Mouse (Mus musculus) telencephalon, adult 2 months (tissue): Measurements from ENCODE around the gene Arl4d.

Experiments
- DNase-seq: peaks from one replicate; pipeline ENCODE4 v3.0.0-alpha.2; 2011; ENCODE audit warnings: low read depth, low spot score

Gene Arl4d

DNA sequence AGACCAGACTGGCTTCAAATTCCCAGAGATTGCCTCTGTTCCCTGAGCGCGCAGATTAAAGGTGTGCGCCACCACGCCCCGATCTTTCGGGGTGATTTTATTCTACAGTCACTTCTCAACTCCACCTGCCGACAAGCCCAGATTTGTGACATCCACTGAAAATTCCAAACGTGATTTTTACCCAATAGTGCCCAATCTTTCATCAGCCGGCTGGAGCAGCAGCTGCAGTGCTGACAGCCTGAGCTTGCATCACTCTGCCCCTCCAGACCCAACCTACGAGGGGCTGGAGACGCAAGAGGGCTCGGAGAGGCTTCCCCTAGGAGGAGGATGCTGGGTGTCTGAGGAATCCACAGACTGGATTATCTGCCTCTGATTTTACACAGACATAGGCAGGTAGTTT is 12.3 kb downstream of the Arl4d start:
- no peak for DNase-seq

GRCm38 (mm10) chr11:101678770-101679169 is 13.4 kb downstream of the Arl4d start:
- DNase-seq = no peak

DNA sequence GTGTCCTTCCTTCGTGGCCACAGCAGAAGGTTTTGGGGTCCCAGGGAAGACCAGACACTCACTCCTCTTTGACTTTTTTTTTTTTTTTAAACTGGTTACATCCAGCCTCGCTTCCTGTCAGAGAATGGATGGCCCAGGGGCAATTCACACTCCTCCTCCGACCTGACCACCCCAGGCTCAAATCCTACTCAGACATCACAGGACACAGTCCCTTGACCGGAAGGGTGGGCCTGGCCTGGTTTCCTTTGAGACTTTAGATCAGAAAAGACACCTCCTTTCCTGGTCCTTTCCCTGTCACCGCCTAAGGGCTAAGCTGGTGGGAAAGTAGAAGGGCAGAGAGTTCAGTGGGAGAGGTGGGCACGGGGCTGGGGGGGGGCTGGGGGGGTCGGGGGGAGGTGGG is 14.6 kb downstream of the Arl4d start:
- DNase-seq = no peak

- no peak for DNase-seq
These were observed 15.4 kb downstream of the Arl4d start for GRCm38 (mm10) chr11:101680634-101681325.

DNA sequence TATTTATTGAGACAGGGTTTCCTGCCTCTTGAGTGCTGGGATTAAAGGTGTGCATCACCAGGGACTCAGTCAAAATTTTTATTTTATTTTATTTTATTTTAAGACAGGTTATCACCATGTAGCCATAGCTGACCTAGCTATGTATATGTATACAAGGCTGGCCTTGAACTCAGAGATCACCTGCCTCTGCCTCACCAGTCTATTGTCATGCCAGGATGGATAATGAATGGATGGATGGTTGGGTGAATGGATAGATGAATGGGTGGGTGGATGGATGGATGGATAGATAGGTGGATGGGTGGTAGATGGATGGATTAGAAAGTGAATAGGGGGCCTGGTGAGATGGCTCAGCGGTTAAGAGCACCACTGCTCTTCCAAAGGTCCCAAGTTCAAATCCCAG is 16.6 kb downstream of the Arl4d start:
- DNase-seq = no peak

DNA sequence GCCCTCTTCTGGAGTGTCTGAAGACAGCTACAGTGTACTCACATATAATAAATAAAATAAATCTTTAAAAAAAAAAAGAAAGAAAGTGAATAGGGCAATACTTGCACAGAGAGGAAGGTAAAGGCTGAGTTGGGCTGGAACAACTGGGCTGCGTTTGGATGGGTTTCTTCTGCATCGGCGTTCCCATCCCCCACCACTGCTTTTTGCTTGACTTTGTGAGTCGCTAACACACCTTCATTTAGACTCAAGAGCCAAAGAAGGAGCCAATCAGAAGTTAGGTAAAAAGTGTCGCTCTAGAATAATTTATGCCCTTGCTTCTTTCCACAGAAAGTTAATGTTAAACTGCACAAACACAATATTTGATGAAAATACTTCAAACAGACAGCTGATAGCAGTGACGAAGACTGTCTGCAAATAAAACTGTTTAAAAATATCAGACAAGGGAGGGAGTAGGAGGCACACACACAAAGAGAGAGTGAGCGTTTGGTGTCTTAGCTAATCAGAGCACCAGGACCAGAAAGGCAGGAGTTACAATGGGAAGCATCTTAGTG is 17.1 kb downstream of the Arl4d start:
- no peak for DNase-seq

GRCm38 (mm10) chr11:101687351-101688301 is 22.3 kb downstream of the Arl4d start:
- peak; percentile 98 for DNase-seq

DNA sequence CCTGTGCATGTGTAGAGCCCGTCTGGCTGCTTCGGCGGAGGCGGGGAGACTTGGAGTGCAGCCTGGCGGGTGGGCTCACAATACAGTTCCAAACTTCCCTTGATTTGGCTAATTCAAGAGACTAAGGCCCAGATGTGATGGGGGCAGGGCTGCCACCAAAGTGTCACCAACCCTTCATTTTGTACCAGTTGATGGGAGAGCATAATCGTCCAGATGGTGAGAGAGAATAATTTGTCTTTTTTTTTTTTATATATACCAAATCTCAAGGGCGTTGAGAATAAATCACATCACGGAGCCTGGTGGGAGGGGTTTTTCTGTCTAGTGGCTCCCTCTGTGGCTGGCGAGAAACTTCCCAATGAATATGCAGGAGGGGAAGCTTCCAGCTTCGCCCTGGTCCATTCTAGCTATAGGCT is 24.4 kb downstream of the Arl4d start:
- DNase-seq = peak; percentile 82

DNA sequence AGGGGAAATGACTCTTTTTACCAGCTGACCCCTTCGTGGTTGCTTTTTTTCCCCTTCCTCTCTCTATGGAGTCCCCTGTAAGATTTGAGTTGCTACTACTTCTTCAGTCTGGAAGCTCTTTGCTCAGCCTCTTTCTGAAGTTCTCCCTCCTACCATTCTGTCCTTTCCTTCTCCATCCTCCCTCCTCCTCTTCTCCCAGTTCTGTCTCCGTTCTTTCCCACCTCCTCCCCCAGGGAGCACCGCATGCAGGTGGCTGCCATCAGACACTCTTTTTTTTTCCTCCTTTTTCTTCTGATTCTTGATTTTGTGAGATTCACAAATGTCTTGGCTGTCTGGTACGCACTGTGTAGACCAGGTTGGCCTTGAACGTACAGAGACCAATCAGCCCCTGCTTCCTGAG is 25.0 kb downstream of the Arl4d start:
- DNase-seq = no peak

DNA sequence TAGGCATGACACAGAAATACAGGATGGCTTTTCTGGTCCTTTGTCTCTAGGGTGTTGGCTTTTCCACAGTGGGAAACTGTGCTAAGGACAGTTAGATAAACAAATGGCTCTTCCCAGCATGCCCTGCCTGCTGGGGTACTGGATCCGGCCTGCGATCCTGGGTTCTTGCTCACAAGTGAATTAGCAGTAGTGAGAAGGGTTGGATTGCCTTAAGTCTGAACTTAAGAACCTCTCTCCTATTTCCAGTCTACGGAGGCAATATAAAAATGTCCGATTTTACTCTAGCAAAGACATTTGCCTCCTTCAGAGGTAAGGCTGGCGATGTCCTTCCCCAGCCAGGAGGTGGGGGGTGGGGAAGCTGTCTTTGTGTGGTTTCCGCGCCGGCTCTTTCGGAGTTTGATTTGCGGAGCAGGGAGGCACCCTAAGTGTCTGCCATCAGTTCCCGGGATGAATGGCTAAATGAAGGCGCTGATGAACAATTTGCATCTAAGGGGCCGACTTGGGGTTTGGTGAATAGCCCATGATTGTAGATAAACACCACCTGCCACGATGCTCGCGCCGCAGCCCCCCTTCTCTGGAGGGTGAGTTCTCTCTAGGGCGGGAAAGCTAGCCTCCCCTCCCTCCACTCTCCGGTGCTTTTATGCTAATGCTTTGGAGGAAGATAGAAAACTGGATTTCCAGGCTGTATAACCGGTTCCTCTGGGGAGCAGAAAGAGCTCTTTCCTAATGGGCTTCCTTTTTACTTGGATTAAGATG is 30.7 kb downstream of the Arl4d start:
- DNase-seq = no peak

GRCm38 (mm10) chr11:101697156-101697861 is 32.0 kb downstream of the Arl4d start:
- DNase-seq = no peak

DNA sequence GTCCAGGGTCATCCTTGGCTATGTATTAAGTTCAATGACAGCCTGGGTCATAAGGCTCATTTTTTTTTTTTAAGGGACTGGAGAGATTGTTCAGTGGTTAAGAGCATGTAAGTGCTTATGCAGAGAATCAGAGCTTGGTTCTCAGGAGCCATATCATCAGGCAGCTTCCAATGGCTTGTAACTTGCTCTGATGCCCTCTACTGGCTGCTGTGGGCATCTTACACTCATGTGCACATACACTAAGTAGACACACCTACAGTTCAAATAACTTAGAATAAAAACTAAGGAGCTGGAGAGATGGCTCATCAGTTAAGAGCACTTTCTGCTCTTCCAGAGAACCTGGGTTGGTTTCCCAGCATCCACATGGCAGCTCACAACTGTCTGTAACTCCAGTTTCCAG is 32.8 kb downstream of the Arl4d start:
- DNase-seq = no peak

- no peak for DNase-seq
These were observed 34.2 kb downstream of the Arl4d start for GRCm38 (mm10) chr11:101699556-101699955.

GRCm38 (mm10) chr11:101699991-101700390 is 34.6 kb downstream of the Arl4d start:
- DNase-seq = no peak

DNA sequence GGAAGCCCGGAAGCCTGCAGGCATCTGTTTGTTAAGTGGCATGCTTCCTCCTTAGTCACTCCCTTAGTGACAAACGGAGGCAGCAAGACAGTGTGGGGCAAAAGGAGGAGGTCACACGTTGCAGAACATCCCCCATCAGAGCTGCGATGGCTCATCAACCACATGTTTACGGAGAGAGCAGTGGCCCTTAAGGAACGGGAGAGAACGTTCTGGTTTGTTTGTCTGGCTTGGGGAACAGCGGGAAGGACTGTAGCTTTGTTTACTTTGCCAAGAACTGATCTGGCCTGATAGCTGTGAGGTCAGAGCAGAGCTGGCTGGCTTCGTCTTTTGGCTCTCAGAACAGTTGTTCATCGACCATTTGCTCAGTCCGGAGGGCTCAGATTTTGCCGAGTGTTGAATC is 35.1 kb downstream of the Arl4d start:
- peak; percentile 46 for DNase-seq

DNA sequence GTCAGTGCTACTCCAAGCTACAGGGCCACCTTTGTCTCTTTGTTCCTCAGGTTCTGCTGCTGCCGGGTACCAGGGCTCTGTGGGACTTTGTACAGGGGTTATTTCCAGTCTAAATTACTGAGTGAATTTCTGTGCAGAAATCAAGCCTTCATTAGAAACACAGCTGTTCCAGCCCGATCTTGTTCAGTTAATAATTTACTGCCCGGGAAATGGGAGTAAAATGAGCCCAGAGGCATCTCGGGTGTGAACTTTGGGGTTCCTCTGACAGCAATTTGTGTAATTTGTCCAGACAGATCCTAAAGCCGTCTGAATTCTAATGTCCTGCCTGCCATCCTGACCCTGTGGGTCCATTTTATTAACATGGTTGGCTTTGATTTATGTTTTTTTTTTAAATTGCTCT is 38.7 kb downstream of the Arl4d start:
- no peak for DNase-seq

GRCm38 (mm10) chr11:101706764-101707448 is 41.6 kb downstream of the Arl4d start:
- no peak for DNase-seq

- no peak for DNase-seq
These were observed 43.1 kb downstream of the Arl4d start for GRCm38 (mm10) chr11:101708482-101708881.

DNA sequence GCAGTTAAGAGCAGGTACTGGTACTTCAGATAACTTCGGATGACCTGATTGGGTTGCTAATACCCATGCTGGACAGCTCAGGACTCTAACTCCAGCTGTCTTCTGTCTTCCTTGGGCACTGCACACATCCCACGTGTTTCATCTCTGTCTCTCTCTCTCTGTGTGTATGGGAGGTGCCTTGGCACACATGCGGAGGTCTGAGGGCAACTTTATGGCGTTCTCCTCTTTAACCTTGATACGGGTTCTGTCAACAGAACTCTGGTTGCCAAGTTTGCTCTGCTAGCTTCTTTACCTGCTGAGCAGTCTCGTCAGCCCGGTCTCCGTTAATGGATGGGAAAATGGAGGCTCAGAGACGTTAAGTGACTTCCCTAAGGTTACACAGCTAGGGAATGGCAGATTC is 47.5 kb downstream of the Arl4d start:
- DNase-seq = no peak

- DNase-seq = no peak
These were observed 48.7 kb downstream of the Arl4d start for GRCm38 (mm10) chr11:101714012-101714411.
